Mouse (Mus musculus): Measurements from ENCODE around the gene Mink1. TPM values are rescaled to one million over a fixed set of nuclear protein-coding genes. Genes with fewer than 3 reads are reported as not detected.

Gene Mink1
- total and polyA plus RNA-seq, 2 experiments = 11.0 to 51.4 TPM

GRCm38 (mm10) chr11:70649185-70649734 is 86.6 kb downstream of the Mink1 start:
- no peak for DNase-seq (ENCODE audit: extremely low read depth, low read depth, low spot score)
- TF ChIP-seq CTCF (IDR thresholded peaks at IDR 0.05; ENCODE audit: low read depth, low read length) (no peak), POLR2A (IDR thresholded peaks at IDR 0.05; ENCODE audit: extremely low read depth, insufficient read depth, low read length) (no peak)
- peak overlapping the region; percentile 13; the same call in 1 of the 2 replicates for H3K27ac ChIP-seq (replicated peaks; ENCODE audit: insufficient read depth, low read depth, low read length)
- H3K27me3 ChIP-seq (ENCODE audit: control insufficient read depth, insufficient read depth, low read length) = no peaks in the 10 kb centered on the region
- no peak overlapping the region for H3K9ac ChIP-seq (ENCODE audit: low read depth, low read length)
- H3K4me1 ChIP-seq (ENCODE audit: control insufficient read depth, insufficient read depth, low read length) = peaks cover 29% of the 10 kb centered on the region
- no peak overlapping the region for H3K4me3 ChIP-seq (ENCODE audit: insufficient read depth, low read depth, low read length)
- peaks cover 37% of the 10 kb centered on the region for H3K79me2 ChIP-seq (ENCODE audit: control insufficient read depth, insufficient read depth, low read length)
- 52% methylated on average over 8 of the region's 8 CpGs for WGBS
- H3K36me3 ChIP-seq (ENCODE audit: control insufficient read depth, insufficient read depth, low read length) = peaks cover 38% of the 10 kb centered on the region

- H3K4me3 ChIP-seq (ENCODE audit: insufficient read depth, low read depth, low read length) = no peak overlapping the region
- DNase-seq (ENCODE audit: extremely low read depth, low read depth, low spot score) = no peak
- no peak overlapping the region; the same call in 1 of the 2 replicates for H3K9ac ChIP-seq (ENCODE audit: low read depth, low read length)
- 71% methylated on average over 12 of the region's 12 CpGs for WGBS
- peaks cover 39% of the 10 kb centered on the region for H3K79me2 ChIP-seq (ENCODE audit: control insufficient read depth, insufficient read depth, low read length)
- peaks cover 29% of the 10 kb centered on the region for H3K4me1 ChIP-seq (ENCODE audit: control insufficient read depth, insufficient read depth, low read length)
- TF ChIP-seq POLR2A (IDR thresholded peaks at IDR 0.05; ENCODE audit: extremely low read depth, insufficient read depth, low read length) (no peak), CTCF (IDR thresholded peaks at IDR 0.05; ENCODE audit: low read depth, low read length) (no peak)
- H3K27me3 ChIP-seq (ENCODE audit: control insufficient read depth, insufficient read depth, low read length) = no peaks in the 10 kb centered on the region
- H3K36me3 ChIP-seq (ENCODE audit: control insufficient read depth, insufficient read depth, low read length) = peaks cover 36% of the 10 kb centered on the region
- H3K27ac ChIP-seq (replicated peaks; ENCODE audit: insufficient read depth, low read depth, low read length) = no peak overlapping the region
Measured at GRCm38 (mm10) chr11:70650322-70651175, 87.9 kb downstream of the Mink1 start.

- Histone ChIP-seq H3K27me3 (ENCODE audit: control insufficient read depth, insufficient read depth, low read length) (no peaks in the 10 kb centered on the region), H3K36me3 (ENCODE audit: control insufficient read depth, insufficient read depth, low read length) (peaks cover 36% of the 10 kb centered on the region), H3K9ac (ENCODE audit: low read depth, low read length) (no peak overlapping the region), H3K4me3 (ENCODE audit: insufficient read depth, low read depth, low read length) (no peak overlapping the region), H3K27ac (replicated peaks; ENCODE audit: insufficient read depth, low read depth, low read length) (no peak overlapping the region), H3K4me1 (ENCODE audit: control insufficient read depth, insufficient read depth, low read length) (peaks cover 21% of the 10 kb centered on the region), H3K79me2 (ENCODE audit: control insufficient read depth, insufficient read depth, low read length) (peaks cover 38% of the 10 kb centered on the region)
- DNase-seq (ENCODE audit: extremely low read depth, low read depth, low spot score) = no peak
- TF ChIP-seq CTCF (IDR thresholded peaks at IDR 0.05; ENCODE audit: low read depth, low read length) = no peak
- no peak for TF ChIP-seq POLR2A (IDR thresholded peaks at IDR 0.05; ENCODE audit: extremely low read depth, insufficient read depth, low read length)
- 40% methylated on average over 2 of the region's 2 CpGs for WGBS
Measured at GRCm38 (mm10) chr11:70651391-70651790, 88.7 kb downstream of the Mink1 start.

- Histone ChIP-seq H3K4me1 (ENCODE audit: control insufficient read depth, insufficient read depth, low read length) (peaks cover 23% of the 10 kb centered on the region), H3K27me3 (ENCODE audit: control insufficient read depth, insufficient read depth, low read length) (no peaks in the 10 kb centered on the region), H3K79me2 (ENCODE audit: control insufficient read depth, insufficient read depth, low read length) (peaks cover 34% of the 10 kb centered on the region), H3K27ac (replicated peaks; ENCODE audit: insufficient read depth, low read depth, low read length) (peak overlapping the region; percentile 42), H3K4me3 (ENCODE audit: insufficient read depth, low read depth, low read length) (peak overlapping the region; percentile 96), H3K36me3 (ENCODE audit: control insufficient read depth, insufficient read depth, low read length) (peaks cover 36% of the 10 kb centered on the region), H3K9ac (ENCODE audit: low read depth, low read length) (peak overlapping the region; percentile 98)
- TF ChIP-seq CTCF (IDR thresholded peaks at IDR 0.05; ENCODE audit: low read depth, low read length) (no peak), POLR2A (IDR thresholded peaks at IDR 0.05; ENCODE audit: extremely low read depth, insufficient read depth, low read length) (no peak)
- DNase-seq (ENCODE audit: extremely low read depth, low read depth, low spot score) = no peak
- 22% methylated on average over 12 of the region's 12 CpGs for WGBS
Measured at GRCm38 (mm10) chr11:70652029-70652883, 89.6 kb downstream of the Mink1 start.

- peaks cover 30% of the 10 kb centered on the region for H3K79me2 ChIP-seq (ENCODE audit: control insufficient read depth, insufficient read depth, low read length)
- peak overlapping the region; percentile 42 for H3K27ac ChIP-seq (replicated peaks; ENCODE audit: insufficient read depth, low read depth, low read length)
- H3K36me3 ChIP-seq (ENCODE audit: control insufficient read depth, insufficient read depth, low read length) = peaks cover 36% of the 10 kb centered on the region
- H3K4me3 ChIP-seq (ENCODE audit: insufficient read depth, low read depth, low read length) = peak overlapping the region; percentile 96
- 20% methylated on average over 6 of the region's 6 CpGs for WGBS
- peaks cover 23% of the 10 kb centered on the region for H3K4me1 ChIP-seq (ENCODE audit: control insufficient read depth, insufficient read depth, low read length)
- no peaks in the 10 kb centered on the region for H3K27me3 ChIP-seq (ENCODE audit: control insufficient read depth, insufficient read depth, low read length)
- no peak for TF ChIP-seq POLR2A (IDR thresholded peaks at IDR 0.05; ENCODE audit: extremely low read depth, insufficient read depth, low read length)
- no peak for TF ChIP-seq CTCF (IDR thresholded peaks at IDR 0.05; ENCODE audit: low read depth, low read length)
- no peak for DNase-seq (ENCODE audit: extremely low read depth, low read depth, low spot score)
- H3K9ac ChIP-seq (ENCODE audit: low read depth, low read length) = peak overlapping the region; percentile 98
Measured at GRCm38 (mm10) chr11:70652884-70653344, 90.2 kb downstream of the Mink1 start.
